Mouse (Mus musculus) kidney, adult 11 months (tissue): ENCODE measurements around the gene Rcn1.

Experiments
- DNase-seq: peaks from one replicate; pipeline ENCODE4 v3.0.0; 2022

The Rcn1 gene

GRCm38 (mm10) chr2:105336314-105337027, 62.6 kb downstream of the Rcn1 start:
- DNase-seq = no peak
